Mouse (Mus musculus) inflammation-experienced regulatory T-cells (primary cell): ENCODE data around the gene Dffb. TPM values are rescaled to one million over a fixed set of nuclear protein-coding genes. Genes with fewer than 3 reads are reported as not detected.

Experiments
- polyA plus RNA-seq, 2 experiments: library from polyadenylated mRNA; unstranded; fragments of 100-300 nt; shearing (Covaris generic); gene quantifications; one replicate each; pipeline ENCODE4 v1.2.1; 2017

The Dffb gene
- 10 to 100 TPM; 13.8 to 25.9 TPM for polyA plus RNA-seq

DNA sequence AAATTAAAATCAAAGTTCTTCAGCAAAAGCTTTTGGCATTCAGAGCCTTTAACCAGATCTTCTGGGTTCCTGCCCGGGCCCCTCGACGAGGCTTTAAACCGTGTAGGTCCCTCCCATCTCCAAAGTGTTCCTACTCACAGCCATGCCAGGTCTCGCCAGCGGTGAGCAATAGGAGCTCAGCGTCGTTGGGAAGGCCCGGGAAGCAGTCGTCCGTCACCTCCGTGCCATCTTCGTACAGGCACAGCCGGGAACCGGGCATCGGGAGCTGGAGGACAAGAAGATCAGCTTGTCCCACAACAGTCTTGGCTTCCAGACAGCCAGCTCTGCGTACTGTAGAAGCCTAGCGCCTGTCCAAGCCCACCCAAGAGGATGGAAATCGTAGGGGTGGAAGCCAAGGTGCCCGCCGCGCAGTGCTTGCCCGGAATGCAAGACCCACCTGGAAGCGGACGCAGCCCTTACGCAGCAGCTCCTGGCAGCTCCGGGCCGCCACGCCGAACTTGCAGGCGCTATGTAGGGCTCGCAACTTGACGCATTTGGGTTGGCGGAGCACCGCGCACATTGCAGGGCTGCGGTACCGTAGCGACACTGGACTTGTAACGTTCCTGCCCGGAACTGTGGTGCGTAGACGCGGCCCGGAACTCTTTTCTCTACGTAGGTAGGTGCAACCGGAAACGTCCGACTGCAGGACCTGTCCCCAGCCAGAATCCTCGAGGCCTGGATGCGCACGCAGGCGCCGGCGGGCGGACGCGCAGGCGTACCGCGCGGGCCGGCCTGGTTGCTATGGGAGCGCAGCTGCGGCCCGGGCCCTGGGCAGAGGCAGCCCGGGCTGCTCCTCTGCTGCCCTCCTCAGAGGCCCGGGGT, at the start of gene Dffb, which contains the start of gene Cep104:
TSS of gene Dffb (minus strand) at position 696 of the 861 bp plus-strand sequence.
TSS of gene Cep104 (plus strand) at position 764 of the 861 bp plus-strand sequence.

GRCm38 (mm10) chr4:154011646-154012089, 36.7 kb upstream of the Dffb start, which contains the start of gene Lrrc47:
TSS of gene Lrrc47 (plus strand) at chr4:154011731.

GRCm38 (mm10) chr4:153956569-153957405, 18.1 kb downstream of the Dffb start, which contains the start of gene A430005L14Rik:
TSS of gene A430005L14Rik (plus strand) at chr4:153957237.

Other genes with a start within 250 kb of the Dffb start
- gene A430005L14Rik, start 17.9 kb downstream of the Dffb start, polyA plus RNA-seq: 10 to 100 TPM; 64.3 to 70.3 TPM
- gene Cep104, start 68 bp upstream of the Dffb start, polyA plus RNA-seq: 10 to 100 TPM in 1 of 2 experiments, 1 to 10 TPM in 1; 7.2 to 13.4 TPM
- gene Lrrc47, start 36.6 kb upstream of the Dffb start, polyA plus RNA-seq: 10 to 100 TPM; 56.5 to 66.0 TPM
- gene Smim1, start 51.1 kb upstream of the Dffb start, polyA plus RNA-seq: 1 to 10 TPM in 1 of 2 experiments, under 1 TPM in 1; 0.80 to 1.7 TPM
- gene Ccdc27, start 67.6 kb upstream of the Dffb start, polyA plus RNA-seq: not detected
- under 1 TPM; 0.36 to 0.37 TPM for gene Trp73, start 165.1 kb upstream of the Dffb start, polyA plus RNA-seq
- gene Wrap73, start 167.2 kb upstream of the Dffb start, polyA plus RNA-seq: 10 to 100 TPM; 36.6 to 47.4 TPM
- 100 to 1,000 TPM; 307 to 368 TPM for gene Tprgl, start 185.5 kb upstream of the Dffb start, polyA plus RNA-seq
- gene Megf6, start 195.6 kb upstream of the Dffb start, polyA plus RNA-seq: 1 to 10 TPM in 1 of 2 experiments, under 1 TPM in 1; 0.65 to 6.3 TPM